In the genomic region with DNA sequence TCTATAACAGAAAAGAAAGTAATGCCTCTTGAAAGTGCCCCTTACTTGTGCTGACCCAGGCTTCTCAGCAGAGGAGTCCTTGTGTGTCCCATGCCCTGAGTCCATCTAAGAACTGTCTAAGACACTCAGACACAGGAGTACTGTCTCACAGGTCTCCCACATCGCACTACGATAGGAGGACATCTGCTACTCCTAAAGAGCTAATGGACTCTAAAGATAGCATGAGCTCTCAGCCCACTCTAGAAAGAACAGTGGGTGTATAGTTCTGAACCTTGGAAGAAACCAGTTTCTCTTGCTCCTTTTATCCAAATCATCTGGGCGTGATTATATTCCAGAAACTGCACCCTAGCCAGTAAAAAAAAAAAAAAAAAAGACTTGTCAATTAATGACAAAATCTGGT, we compare ENCODE assay signal across 30 mouse cellular contexts.
DNase-seq lines count a peak whose midpoint lies in the region; ATAC-seq lines count a peak whose summit lies in the region.
"Had no signal": no experiment of that assay in that cellular context is flagged by ENCODE, and none has a peak within 500 bp of the region (broad histone marks: within the 10 kb centered on the region; RNA-seq: fewer than 3 reads in every experiment).

No protein-coding gene starts in this region.

- no peak overlapping the region for H3K4me3 ChIP-seq in midbrain, embryonic 16.5 days (ENCODE audit: low read depth, low read length)
- H3K4me3 ChIP-seq: embryonic facial prominence, embryonic 12.5 days; embryonic facial prominence, embryonic 15.5 days; heart, adult 2 months; heart, embryonic 10.5 days; heart, embryonic 13.5 days had no signal

- H3K27me3 ChIP-seq in midbrain, embryonic 16.5 days (ENCODE audit: control insufficient read depth, insufficient read depth, low read depth, low read length), result no peaks in the 10 kb centered on the region
- H3K27me3 ChIP-seq: CH12.LX; embryonic facial prominence, embryonic 12.5 days; embryonic facial prominence, embryonic 15.5 days; heart, embryonic 13.5 days; Patski had no signal

- H3K4me2 ChIP-seq in midbrain, embryonic 16.5 days (ENCODE audit: low read length), result no peak overlapping the region
- H3K4me2 ChIP-seq: embryonic facial prominence, embryonic 12.5 days; embryonic facial prominence, embryonic 15.5 days; heart, embryonic 13.5 days; hindbrain, embryonic 14.5 days had no signal

- no peak overlapping the region for H3K9ac ChIP-seq in midbrain, embryonic 16.5 days (ENCODE audit: low read depth, low read length)
- H3K9ac ChIP-seq: embryonic facial prominence, embryonic 12.5 days; embryonic facial prominence, embryonic 15.5 days; forebrain, postnatal 0 days; heart, embryonic 13.5 days; hindbrain, embryonic 14.5 days had no signal

- H3K9me3 ChIP-seq in midbrain, embryonic 16.5 days (replicated peaks; ENCODE audit: control insufficient read depth, low read length, poor library complexity, severe bottlenecking), result no peaks in the 10 kb centered on the region
- H3K9me3 ChIP-seq: embryonic facial prominence, embryonic 12.5 days; embryonic facial prominence, embryonic 15.5 days; heart, embryonic 10.5 days; heart, embryonic 13.5 days had no signal

- intact Hi-C loops in left cerebral cortex, postnatal 14 days (cut with DNase I), result no loop called here
- intact Hi-C loops in left cerebral cortex, postnatal 4 days (cut with DNase I), result no loop called here

- DNase-seq in frontal cortex, adult 2 months (ENCODE audit: extremely low spot score in 1 of 2, low spot score in 1 of 2), result peak; percentile 49 to 54
- DNase-seq in frontal cortex, postnatal 25 days (ENCODE audit: low spot score in 2 of 2), result no peak
- peak; percentile 38 to 47 for DNase-seq in left cerebral cortex, postnatal 14 days (ENCODE audit: low spot score in 2 of 2)
- no peak for DNase-seq in left cerebral cortex, postnatal 4 days
- peak; percentile 71 for DNase-seq in brain, adult 2 months (ENCODE audit: low read depth, low spot score)
- DNase-seq: adrenal gland, postnatal 10 days; adrenal gland, postnatal 36 days; B cell, adult 2 months; cerebellum, adult 11 months; cerebellum, adult 2 months; cerebellum, adult 9-11 months; cerebellum, postnatal 25 days; forebrain, postnatal 0 days; gastrocnemius, postnatal 10 days; gastrocnemius, postnatal 36 days; heart, adult 2 months; heart, postnatal 14 days; heart, postnatal 4 days had no signal

- H3K27ac ChIP-seq in midbrain, embryonic 16.5 days (ENCODE audit: low read length), result no peak overlapping the region
- H3K27ac ChIP-seq: embryonic facial prominence, embryonic 12.5 days; embryonic facial prominence, embryonic 15.5 days; heart, embryonic 10.5 days; hindbrain, embryonic 14.5 days; hindbrain, postnatal 0 days had no signal

- peaks cover 8% of the 10 kb centered on the region for H3K4me1 ChIP-seq in midbrain, embryonic 16.5 days (ENCODE audit: control insufficient read depth, insufficient read depth, low read length)

- 93% methylated on average over 3 of the region's 3 CpGs for WGBS in midbrain, embryonic 16.5 days

- H3K36me3 ChIP-seq in midbrain, embryonic 16.5 days (ENCODE audit: control insufficient read depth, insufficient read depth, low read length), result no peaks in the 10 kb centered on the region
- H3K36me3 ChIP-seq: embryonic facial prominence, embryonic 12.5 days; embryonic facial prominence, embryonic 15.5 days; G1E; heart, embryonic 10.5 days had no signal

- ATAC-seq in midbrain, embryonic 16.5 days, result no peak
- ATAC-seq: forebrain, embryonic 14.5 days; forebrain, postnatal 0 days; hindbrain, postnatal 0 days; intestine, postnatal 0 days; Patski had no signal

Comparison
In these comparisons a context has a peak if more than half of its experiments do, and no peak if none do; other contexts are left out.
1. DNase-seq: peak in frontal cortex, adult 2 months (2 of 2), left cerebral cortex, postnatal 14 days (2 of 2) and brain, adult 2 months (single experiment); none in frontal cortex, postnatal 25 days (0 of 2) and left cerebral cortex, postnatal 4 days (single experiment).